Mouse (Mus musculus): ENCODE measurements at regions not wholly inside any gene's neighbourhood (a gene's known extent, or its start where the extent isn't known, plus 50 kb on each side); places are given as distances from the start of the nearest gene placed in this dataset.

DNA sequence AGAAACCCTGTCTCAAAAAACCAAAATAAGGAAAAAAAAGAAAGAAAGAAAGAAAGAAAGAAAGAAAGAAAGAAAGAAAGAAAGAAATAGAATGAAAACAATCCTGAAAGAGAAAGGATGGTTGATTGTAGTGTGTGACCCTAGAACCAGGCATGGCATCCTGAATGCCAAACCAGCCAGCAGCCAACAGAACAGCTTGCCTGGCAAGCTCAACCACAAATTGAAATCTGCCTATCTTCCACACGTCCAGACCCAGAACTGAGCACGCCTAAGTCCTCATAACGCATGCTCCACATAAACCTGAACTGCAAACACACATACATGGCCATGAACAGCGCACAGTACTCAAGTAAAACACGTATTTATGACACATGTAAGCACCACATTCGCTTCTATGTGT lies 247.9 kb downstream of the H2al1j start:
- no peak for TF ChIP-seq GATA1 (IDR thresholded peaks at IDR 0.05; ENCODE audit: borderline replicate concordance, low read length)
- TF ChIP-seq FLI1 (IDR thresholded peaks at IDR 0.05; ENCODE audit: low read length): no peak
